Mouse (Mus musculus): ENCODE measurements around the gene Tubgcp2. TPM values are rescaled to one million over a fixed set of nuclear protein-coding genes. Genes with fewer than 3 reads are reported as not detected.
A peak's percentile ranks its signal among the peaks of the same experiment; 100 is the strongest.

The Tubgcp2 gene
- polyA plus RNA-seq, 1 experiment from 2014 or later: 43.8 TPM

DNA sequence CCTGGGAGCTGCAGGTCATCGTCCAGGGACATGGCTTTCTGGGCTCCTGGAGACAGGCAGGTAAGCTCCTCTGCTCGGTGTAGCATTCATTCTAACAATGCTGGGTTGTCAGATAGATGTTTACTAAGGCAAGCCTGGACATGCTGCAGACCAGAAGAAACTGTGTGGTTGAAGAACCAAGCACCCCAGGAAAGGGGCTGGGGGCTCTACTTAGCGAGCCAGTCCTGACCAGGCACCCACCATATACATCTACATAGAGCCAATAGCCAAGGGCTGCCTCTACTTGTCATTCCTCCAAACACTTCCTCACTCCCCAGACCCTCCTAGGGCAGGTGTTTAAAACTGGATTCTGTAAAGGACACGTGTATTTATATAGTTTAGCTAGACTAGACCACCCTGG, 42.3 kb downstream of the Tubgcp2 start:
- Histone ChIP-seq H3K9ac (no peak overlapping the region), H3K4me1 (no peaks in the 10 kb centered on the region), H3K27me3 (replicated peaks) (no peaks in the 10 kb centered on the region), H3K27ac (no peak overlapping the region), H3K4me3 (replicated peaks) (no peak overlapping the region), H3K36me3 (peaks cover 21% of the 10 kb centered on the region), H3K4me2 (no peak overlapping the region), H3K9me3 (no peaks in the 10 kb centered on the region)
- ATAC-seq (ENCODE audit: insufficient read depth, low FRiP score, low read depth): no peak
- WGBS: 70% methylated on average over 4 of the region's 4 CpGs

DNA sequence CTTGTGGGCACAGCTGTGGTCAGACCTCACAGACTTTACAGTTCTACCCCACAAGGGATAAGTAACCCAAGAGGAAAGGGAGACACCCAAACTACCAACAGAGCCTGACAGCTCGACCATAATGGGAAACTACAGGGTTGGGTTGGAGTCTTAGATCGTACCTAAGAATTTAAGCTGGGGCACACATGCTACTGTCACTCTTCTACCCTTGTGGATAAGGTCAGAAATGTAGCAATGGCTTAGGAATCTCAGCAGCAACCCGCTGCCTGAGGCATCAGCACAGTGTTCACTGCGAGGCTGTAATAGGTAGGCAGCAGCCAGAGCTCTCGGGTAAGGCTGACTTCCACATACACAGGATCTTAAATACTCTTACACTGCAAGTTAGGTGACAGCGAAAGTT, 42.9 kb downstream of the Tubgcp2 start:
- H3K9me3 ChIP-seq: no peaks in the 10 kb centered on the region
- H3K36me3 ChIP-seq: peaks cover 17% of the 10 kb centered on the region
- no peaks in the 10 kb centered on the region for H3K4me1 ChIP-seq
- no peaks in the 10 kb centered on the region for H3K27me3 ChIP-seq (replicated peaks)
- H3K9ac ChIP-seq: no peak overlapping the region
- H3K27ac ChIP-seq: no peak overlapping the region
- no peak overlapping the region for H3K4me2 ChIP-seq
- WGBS: 90% methylated on average over 6 of the region's 6 CpGs
- H3K4me3 ChIP-seq (replicated peaks): no peak overlapping the region
- ATAC-seq (ENCODE audit: insufficient read depth, low FRiP score, low read depth): no peak

DNA sequence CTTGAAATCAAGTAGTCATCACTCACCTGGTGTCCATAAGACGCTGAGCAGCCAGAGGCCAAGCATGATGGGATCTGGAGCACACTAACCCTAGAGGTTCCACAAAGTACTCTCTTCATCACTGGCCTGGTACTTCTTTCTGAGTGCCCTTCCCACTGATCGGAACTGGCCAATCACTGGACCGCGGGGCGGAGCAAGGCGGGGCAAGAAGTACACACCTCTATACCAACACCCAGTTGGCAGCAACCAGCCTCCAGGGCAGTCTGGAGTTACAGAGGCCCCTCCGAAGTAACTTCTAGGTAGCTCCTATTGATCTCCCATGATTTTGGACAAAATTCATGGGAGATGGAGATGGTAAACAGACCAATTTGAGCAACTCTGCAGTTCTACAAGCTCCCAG, 44.1 kb downstream of the Tubgcp2 start, which contains the start of gene Adam8:
Gene Adam8 (minus strand): TSS at position 157 of the 400 bp plus-strand sequence.
- Histone ChIP-seq H3K9ac (no peak within 1 kb of the TSS), H3K9me3 (no peaks in the 10 kb centered on the region), H3K4me1 (no peaks in the 10 kb centered on the region), H3K4me2 (no peak within 1 kb of the TSS), H3K27ac (no peak within 1 kb of the TSS), H3K27me3 (replicated peaks) (no peaks in the 10 kb centered on the region), H3K4me3 (replicated peaks) (no peak within 1 kb of the TSS), H3K36me3 (peaks cover 5% of the 10 kb centered on the region)
- WGBS: 21% methylated on average over 7 of the region's 7 CpGs
- ATAC-seq (ENCODE audit: insufficient read depth, low FRiP score, low read depth): peak; percentile 77

DNA sequence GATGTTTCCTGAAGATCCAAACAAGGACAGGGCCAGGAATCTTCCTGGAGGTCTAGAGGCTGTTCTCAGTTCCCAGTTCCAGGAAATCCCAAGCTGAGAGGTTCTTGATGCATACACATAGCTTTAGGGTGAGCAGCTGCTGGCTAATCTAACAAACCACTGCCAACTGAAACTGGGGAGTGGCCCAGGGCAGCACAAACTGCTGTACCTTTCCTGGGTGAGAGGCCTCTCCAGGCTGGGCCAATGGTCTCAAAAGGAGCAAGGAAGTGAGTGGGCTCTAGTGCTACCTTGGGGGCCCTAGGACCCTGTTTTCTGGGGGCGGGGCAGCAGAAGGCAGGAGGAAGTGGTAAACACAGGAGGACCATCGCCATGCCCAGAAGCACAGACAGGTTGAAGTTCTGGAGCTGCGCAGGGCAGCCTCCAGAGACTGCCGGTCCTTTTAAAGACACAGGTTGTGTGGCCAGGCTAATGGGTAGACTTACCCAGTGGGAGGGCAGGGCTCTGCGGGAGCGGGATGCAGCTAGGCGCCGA, 45.5 kb downstream of the Tubgcp2 start:
- ATAC-seq (ENCODE audit: insufficient read depth, low FRiP score, low read depth): no peak
- H3K36me3 ChIP-seq: no peaks in the 10 kb centered on the region

DNA sequence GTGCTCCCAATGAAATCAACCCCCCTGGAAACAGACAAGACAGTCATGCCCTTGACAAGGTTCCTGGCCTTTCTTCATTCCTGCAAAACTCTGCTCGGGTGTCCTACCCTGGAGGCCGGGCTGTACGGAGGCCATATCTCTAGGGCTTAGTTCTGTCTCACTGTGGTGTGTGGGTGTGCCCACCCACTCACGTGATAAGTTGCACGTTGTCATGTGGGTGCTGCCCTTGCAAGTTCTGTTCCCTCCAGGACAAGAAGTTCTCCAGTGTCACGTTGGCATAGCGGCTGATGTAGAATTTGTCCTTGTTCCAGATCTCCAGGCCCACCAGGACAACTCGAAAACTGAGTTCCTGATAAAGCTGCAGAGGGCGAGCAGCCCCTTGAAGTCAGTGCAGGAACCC, 48.2 kb downstream of the Tubgcp2 start:
- Histone ChIP-seq H3K4me3 (replicated peaks) (no peak overlapping the region), H3K27me3 (replicated peaks) (no peaks in the 10 kb centered on the region), H3K9me3 (no peaks in the 10 kb centered on the region), H3K9ac (no peak overlapping the region), H3K4me2 (no peak overlapping the region), H3K27ac (no peak overlapping the region), H3K4me1 (no peaks in the 10 kb centered on the region), H3K36me3 (no peaks in the 10 kb centered on the region)
- WGBS: 80% methylated on average over 9 of the region's 9 CpGs
- no peak for ATAC-seq (ENCODE audit: insufficient read depth, low FRiP score, low read depth)

More for the DNA sequence above, 45.5 kb downstream of the Tubgcp2 start:
- H3K4me1 ChIP-seq: no peaks in the 10 kb centered on the region
- H3K27me3 ChIP-seq (replicated peaks): no peaks in the 10 kb centered on the region
- H3K27ac ChIP-seq: no peak overlapping the region
- no peaks in the 10 kb centered on the region for H3K9me3 ChIP-seq
- H3K9ac ChIP-seq: no peak overlapping the region
- no peak overlapping the region for H3K4me2 ChIP-seq
- 69% methylated on average over 8 of the region's 8 CpGs for WGBS
- H3K4me3 ChIP-seq (replicated peaks): no peak overlapping the region

DNA sequence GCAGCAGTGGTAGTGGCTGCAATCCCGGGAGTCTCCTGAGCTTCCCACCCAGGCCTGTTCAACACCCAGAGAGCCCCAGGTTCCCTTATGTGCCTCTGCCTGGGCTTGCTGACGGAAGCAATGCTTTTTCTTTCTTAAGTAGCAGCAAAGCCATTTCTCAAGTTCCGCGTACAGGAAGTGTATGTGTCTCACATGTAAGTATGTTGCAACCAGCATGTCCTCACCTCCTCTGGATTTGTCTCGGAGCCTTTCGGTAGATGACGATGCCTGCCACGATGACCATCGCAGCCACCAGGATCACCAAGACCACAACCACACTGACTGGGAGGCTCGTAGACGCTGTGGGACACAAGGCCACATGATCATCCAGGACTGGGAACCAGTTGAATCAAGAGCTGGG, 52.0 kb downstream of the Tubgcp2 start:
- no peaks in the 10 kb centered on the region for H3K27me3 ChIP-seq (replicated peaks)
- H3K27ac ChIP-seq: no peak overlapping the region
- no peaks in the 10 kb centered on the region for H3K36me3 ChIP-seq
- H3K9ac ChIP-seq: no peak overlapping the region
- no peaks in the 10 kb centered on the region for H3K9me3 ChIP-seq
- 85% methylated on average over 11 of the region's 11 CpGs for WGBS
- no peaks in the 10 kb centered on the region for H3K4me1 ChIP-seq
- H3K4me2 ChIP-seq: no peak overlapping the region
- ATAC-seq (ENCODE audit: insufficient read depth, low FRiP score, low read depth): no peak
- H3K4me3 ChIP-seq (replicated peaks): no peak overlapping the region

DNA sequence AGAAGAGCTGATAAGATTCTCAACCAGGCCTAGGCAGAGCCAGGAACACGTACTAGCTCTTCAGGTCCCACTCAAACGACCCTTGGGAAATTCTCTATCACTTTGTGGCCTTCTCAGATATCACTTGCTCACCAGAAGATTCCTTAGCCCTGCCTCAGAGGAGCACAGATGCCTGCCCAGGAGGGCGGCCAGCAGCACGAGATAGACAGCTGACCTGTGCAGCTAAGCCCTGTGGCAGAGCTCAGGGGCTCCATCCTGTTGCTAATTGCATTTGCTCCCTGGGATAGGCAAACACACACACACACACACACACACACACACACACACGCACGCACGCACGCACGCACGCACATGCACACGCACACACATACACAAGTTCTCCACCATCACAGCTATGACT, 54.4 kb downstream of the Tubgcp2 start:
- no peak for ATAC-seq (ENCODE audit: insufficient read depth, low FRiP score, low read depth)
- H3K9me3 ChIP-seq: no peaks in the 10 kb centered on the region
- no peak overlapping the region for H3K9ac ChIP-seq
- H3K4me3 ChIP-seq (replicated peaks): no peak overlapping the region
- H3K27me3 ChIP-seq (replicated peaks): no peaks in the 10 kb centered on the region
- 84% methylated on average over 11 of the region's 11 CpGs for WGBS
- H3K27ac ChIP-seq: no peak overlapping the region
- H3K4me1 ChIP-seq: peaks cover 12% of the 10 kb centered on the region
- H3K4me2 ChIP-seq: no peak overlapping the region
- no peaks in the 10 kb centered on the region for H3K36me3 ChIP-seq

DNA sequence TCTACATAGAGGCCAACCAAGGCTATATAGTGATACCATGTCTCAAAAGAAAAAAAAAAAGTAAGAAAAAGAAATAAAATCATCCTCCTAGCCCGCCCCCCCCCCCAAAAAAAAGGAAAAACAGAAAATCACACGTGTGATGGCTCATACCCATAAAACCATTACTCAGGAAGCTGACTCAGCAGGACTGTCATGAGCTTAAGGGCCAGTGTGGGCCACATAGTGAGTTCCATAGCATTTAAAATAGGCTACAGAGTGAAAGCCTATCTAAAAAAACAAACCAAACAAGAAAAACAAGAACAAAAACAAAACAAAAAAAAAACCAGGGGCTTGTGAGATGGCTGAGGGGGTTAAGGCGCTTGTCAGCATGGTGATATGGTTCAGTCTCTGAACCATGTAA, 55.7 kb downstream of the Tubgcp2 start:
- Histone ChIP-seq H3K27ac (no peak overlapping the region), H3K4me3 (replicated peaks) (no peak overlapping the region), H3K4me1 (peaks cover 12% of the 10 kb centered on the region), H3K36me3 (no peaks in the 10 kb centered on the region), H3K9ac (no peak overlapping the region), H3K27me3 (replicated peaks) (no peaks in the 10 kb centered on the region), H3K9me3 (no peaks in the 10 kb centered on the region), H3K4me2 (no peak overlapping the region)
- WGBS: 61% methylated on average over 3 of the region's 3 CpGs
- no peak for ATAC-seq (ENCODE audit: insufficient read depth, low FRiP score, low read depth)

DNA sequence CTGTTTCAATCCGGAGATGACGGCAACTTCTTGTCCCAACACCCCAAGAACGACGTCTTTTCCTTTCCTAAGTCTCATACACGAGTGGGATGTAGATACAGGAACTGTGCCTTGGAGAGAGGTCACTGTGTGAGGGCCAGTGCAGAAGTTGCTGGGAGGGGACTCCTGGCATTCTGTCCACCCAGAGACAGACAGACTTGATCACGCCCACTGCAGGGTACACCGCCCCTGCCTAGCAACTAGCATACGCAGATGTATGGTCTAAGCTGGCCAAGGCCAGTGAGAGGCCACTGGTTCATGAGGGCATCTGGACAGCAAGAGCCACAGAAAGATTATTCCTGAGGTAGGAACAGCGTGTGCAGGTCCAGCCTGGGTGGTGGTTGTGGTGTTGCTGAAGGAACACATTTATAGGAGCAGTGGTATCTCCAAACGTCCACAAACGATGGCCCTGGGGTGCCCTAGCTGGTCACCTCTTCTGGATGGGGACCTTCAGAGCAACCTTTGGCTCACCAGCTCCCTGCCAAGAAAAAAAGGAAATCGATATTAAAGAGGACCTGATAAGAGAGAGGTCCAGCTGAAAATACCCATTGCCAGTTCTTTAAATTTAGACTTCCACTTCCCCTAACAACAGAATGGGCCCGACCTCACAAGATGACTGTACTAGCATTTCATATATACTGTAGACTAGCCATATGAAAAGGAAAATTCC, 57.3 kb downstream of the Tubgcp2 start:
- Histone ChIP-seq H3K4me1 (peaks cover 12% of the 10 kb centered on the region), H3K27me3 (replicated peaks) (no peaks in the 10 kb centered on the region), H3K4me2 (peak overlapping the region; percentile 92), H3K9ac (no peak overlapping the region; the same call in 1 of the 2 replicates), H3K4me3 (replicated peaks) (peak overlapping the region; percentile 59), H3K27ac (no peak overlapping the region), H3K36me3 (no peaks in the 10 kb centered on the region), H3K9me3 (no peaks in the 10 kb centered on the region)
- ATAC-seq (ENCODE audit: insufficient read depth, low FRiP score, low read depth): peak; percentile 63; the same call in 1 of the 2 replicates
- WGBS: 40% methylated on average over 13 of the region's 13 CpGs

DNA sequence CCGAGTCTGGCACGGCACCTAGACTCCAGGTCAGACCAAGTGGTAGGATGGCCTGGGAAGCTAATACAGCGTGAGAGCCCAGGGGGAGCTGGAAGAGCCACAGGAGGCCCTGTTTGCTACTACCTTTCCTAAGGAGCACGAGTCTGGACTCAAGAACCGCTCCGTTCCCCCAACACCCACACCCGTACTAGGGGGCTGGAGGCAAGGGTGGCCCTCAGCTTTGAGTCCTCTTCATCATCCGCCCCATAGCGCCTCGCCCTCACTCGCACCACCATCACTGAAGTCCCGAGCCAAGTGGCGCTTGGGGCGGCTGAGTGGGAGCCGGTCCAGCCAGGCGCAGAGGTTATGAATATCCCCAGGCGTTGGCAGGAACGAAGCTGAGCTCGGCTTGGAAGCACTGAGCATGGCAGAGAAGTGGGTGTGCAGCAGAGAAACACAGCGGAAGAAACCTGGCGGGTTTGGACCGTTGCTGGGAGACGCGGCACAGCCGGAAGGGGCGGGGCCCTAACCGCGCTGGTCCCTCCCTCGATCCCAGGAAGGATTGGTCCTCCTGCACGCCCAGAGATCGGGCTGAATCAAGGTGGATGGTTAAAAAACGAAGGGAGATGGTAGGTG, 58.1 kb downstream of the Tubgcp2 start, which contains the start of gene 6430531B16Rik:
Gene 6430531B16Rik (minus strand): TSS at position 478 of the 615 bp plus-strand sequence.
- no peak within 1 kb of the TSS; the same call in 1 of the 2 replicates for H3K9ac ChIP-seq
- H3K36me3 ChIP-seq: no peaks in the 10 kb centered on the region
- H3K4me3 ChIP-seq (replicated peaks): peak within 1 kb of the TSS; percentile 59
- no peaks in the 10 kb centered on the region for H3K27me3 ChIP-seq (replicated peaks)
- H3K9me3 ChIP-seq: no peaks in the 10 kb centered on the region
- H3K4me2 ChIP-seq: peak within 1 kb of the TSS; percentile 92
- no peak within 1 kb of the TSS for H3K27ac ChIP-seq
- WGBS: 5% methylated on average over 32 of the region's 32 CpGs
- peak; percentile 88 for ATAC-seq (ENCODE audit: insufficient read depth, low FRiP score, low read depth)
- peaks cover 12% of the 10 kb centered on the region for H3K4me1 ChIP-seq

DNA sequence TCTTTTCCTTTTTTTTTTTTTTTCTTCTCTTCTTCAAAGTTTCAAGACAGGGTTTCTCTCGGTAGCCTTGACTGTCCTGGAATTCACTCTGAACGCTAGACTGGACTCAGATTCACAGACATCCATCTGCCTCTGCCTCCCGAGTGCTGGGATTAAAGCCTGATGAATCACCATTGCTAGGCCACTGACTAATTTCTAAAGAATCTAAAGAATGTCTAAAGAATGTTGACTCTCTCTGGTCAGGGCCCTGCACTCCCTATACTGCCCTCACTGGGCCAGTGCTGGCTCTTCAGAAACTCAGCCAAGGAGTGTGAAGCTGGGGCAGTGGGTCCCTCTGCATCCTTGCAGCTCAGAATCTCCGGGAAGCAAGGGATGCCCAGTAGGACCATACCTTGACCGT, 61.0 kb downstream of the Tubgcp2 start:
- Histone ChIP-seq H3K4me2 (no peak overlapping the region), H3K4me3 (replicated peaks) (no peak overlapping the region), H3K27ac (no peak overlapping the region), H3K4me1 (peaks cover 12% of the 10 kb centered on the region), H3K9me3 (no peaks in the 10 kb centered on the region), H3K9ac (no peak overlapping the region), H3K36me3 (no peaks in the 10 kb centered on the region), H3K27me3 (replicated peaks) (no peaks in the 10 kb centered on the region)
- WGBS: 47% methylated on average over 5 of the region's 5 CpGs
- ATAC-seq (ENCODE audit: insufficient read depth, low FRiP score, low read depth): no peak

DNA sequence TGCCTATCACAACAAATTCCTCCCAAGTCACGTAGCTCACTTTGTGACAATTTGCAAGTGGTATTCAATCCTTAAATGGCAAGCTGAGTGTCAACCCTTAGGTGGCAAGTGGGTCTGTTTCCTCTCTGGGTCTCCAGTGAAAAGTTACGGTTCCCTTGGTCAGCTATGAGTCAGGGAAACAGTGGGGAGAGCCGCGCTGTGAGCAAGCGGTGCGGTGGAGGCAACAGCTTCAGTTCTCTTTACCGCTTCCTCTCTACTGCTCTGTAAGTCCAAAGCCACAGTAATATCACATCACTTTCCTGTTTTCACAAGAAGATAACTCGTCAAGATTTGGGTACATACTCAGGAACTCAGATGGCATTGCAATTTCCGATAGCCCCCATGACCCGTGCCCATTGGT, 62.2 kb downstream of the Tubgcp2 start:
- 82% methylated on average over 10 of the region's 10 CpGs for WGBS
- Histone ChIP-seq H3K4me2 (no peak overlapping the region), H3K9ac (no peak overlapping the region), H3K27ac (no peak overlapping the region), H3K27me3 (replicated peaks) (no peaks in the 10 kb centered on the region), H3K36me3 (no peaks in the 10 kb centered on the region), H3K4me1 (peaks cover 12% of the 10 kb centered on the region), H3K4me3 (replicated peaks) (no peak overlapping the region), H3K9me3 (no peaks in the 10 kb centered on the region)
- ATAC-seq (ENCODE audit: insufficient read depth, low FRiP score, low read depth): no peak
